ENCODE assay signal across 21 mouse cellular contexts in the genomic region with DNA sequence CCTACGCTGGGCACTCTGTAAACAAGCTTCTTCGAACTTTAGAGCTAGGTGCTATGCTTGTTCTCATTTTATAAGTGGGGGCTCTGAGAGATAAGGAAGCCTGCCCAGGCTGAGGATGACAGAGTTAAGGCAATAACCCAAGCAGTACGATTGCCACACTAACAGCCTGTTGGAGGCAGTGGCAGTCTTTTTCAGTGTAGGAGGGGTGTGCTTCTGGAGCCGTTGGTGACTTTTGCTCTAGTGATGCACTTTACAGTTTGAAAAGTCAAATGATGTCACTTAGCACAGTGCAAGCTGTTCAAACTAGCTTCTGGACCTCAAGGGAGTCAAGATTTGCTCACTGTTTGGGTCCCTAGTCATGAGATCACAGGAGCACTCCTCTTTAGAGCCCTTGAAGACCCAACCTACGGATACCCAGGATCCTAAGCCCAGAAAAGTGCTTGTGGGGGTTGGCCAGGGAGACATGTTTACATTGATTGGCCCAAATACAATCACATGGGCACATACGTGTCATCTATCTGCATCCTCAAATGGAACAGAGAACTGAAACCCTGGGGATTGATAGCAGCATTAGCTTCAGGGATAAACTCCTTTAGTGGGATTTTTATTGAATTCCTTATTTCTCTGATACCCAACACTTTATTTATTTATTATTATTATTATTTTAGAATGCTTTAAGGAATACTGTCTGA.
A peak's percentile ranks its signal among the peaks of the same experiment; 100 is the strongest.
DNase-seq lines count a peak whose midpoint lies in the region; ATAC-seq lines count a peak whose summit lies in the region.
"Had no signal": no experiment of that assay in that cellular context is flagged by ENCODE, and none has a peak within 500 bp of the region (broad histone marks: within the 10 kb centered on the region; RNA-seq: fewer than 3 reads in every experiment).

No protein-coding gene starts in this region.

- 68% methylated on average over 6 of the region's 6 CpGs for WGBS in heart, embryonic 10.5 days
- WGBS in heart, embryonic 12.5 days, result 64% methylated on average over 6 of the region's 6 CpGs
- 85% methylated on average over 6 of the region's 6 CpGs for WGBS in limb, embryonic 10.5 days
- WGBS in forebrain, embryonic 16.5 days, result 95% methylated on average over 6 of the region's 6 CpGs
- 92% methylated on average over 6 of the region's 6 CpGs for WGBS in forebrain, embryonic 12.5 days

- no peak overlapping the region for H3K4me2 ChIP-seq in heart, embryonic 12.5 days
- no peak overlapping the region for H3K4me2 ChIP-seq in forebrain, embryonic 16.5 days (ENCODE audit: low read length)
- H3K4me2 ChIP-seq in forebrain, embryonic 12.5 days, result no peak overlapping the region
- H3K4me2 ChIP-seq: heart, embryonic 15.5 days; hindbrain, embryonic 15.5 days; intestine, embryonic 15.5 days; limb, embryonic 13.5 days; midbrain, embryonic 11.5 days; neural tube, embryonic 15.5 days had no signal

- no peaks in the 10 kb centered on the region for H3K27me3 ChIP-seq in heart, embryonic 10.5 days (ENCODE audit: insufficient read depth, poor library complexity, severe bottlenecking)
- no peaks in the 10 kb centered on the region for H3K27me3 ChIP-seq in heart, embryonic 12.5 days (replicated peaks)
- no peaks in the 10 kb centered on the region for H3K27me3 ChIP-seq in limb, embryonic 10.5 days (ENCODE audit: low read depth, poor library complexity, severe bottlenecking)
- no peaks in the 10 kb centered on the region for H3K27me3 ChIP-seq in forebrain, embryonic 16.5 days (replicated peaks; ENCODE audit: control insufficient read depth, insufficient read depth, low read length)
- no peaks in the 10 kb centered on the region for H3K27me3 ChIP-seq in forebrain, embryonic 12.5 days
- H3K27me3 ChIP-seq: heart, embryonic 15.5 days; hindbrain, embryonic 15.5 days; intestine, embryonic 15.5 days; limb, embryonic 13.5 days; neural tube, embryonic 15.5 days had no signal

- no peak for ATAC-seq in heart, embryonic 12.5 days (ENCODE audit: insufficient number of reproducible peaks, low FRiP score)
- ATAC-seq in monocyte, adult 5-6 weeks (replicated peaks; ENCODE audit: insufficient number of reproducible peaks, low FRiP score, low TSS enrichment, poor library complexity, severe bottlenecking), result peak; percentile 55
- no peak for ATAC-seq in forebrain, embryonic 16.5 days
- no peak for ATAC-seq in forebrain, embryonic 12.5 days (ENCODE audit: low FRiP score)
- ATAC-seq: activated CD4-positive, CD25-positive, alpha-beta regulatory T cell, adult 4 months; forebrain, postnatal 0 days; intestine, embryonic 15.5 days had no signal

- DNase-seq in heart, embryonic 10.5 days (ENCODE audit: low spot score), result no peak
- DNase-seq in lung, postnatal 36 days, result peak; percentile 39
- no peak for DNase-seq in lung, postnatal 14 days
- DNase-seq in limb, embryonic 10.5 days (ENCODE audit: low spot score), result peak; percentile 15
- DNase-seq: adrenal gland, postnatal 14 days; B cell, adult 2 months; cerebellum, adult 9-10 months; forebrain, postnatal 0 days; kidney, postnatal 4 days; lung, adult 2 months had no signal

- no peaks in the 10 kb centered on the region for H3K9me3 ChIP-seq in heart, embryonic 10.5 days
- no peaks in the 10 kb centered on the region for H3K9me3 ChIP-seq in heart, embryonic 12.5 days (replicated peaks)
- no peaks in the 10 kb centered on the region for H3K9me3 ChIP-seq in limb, embryonic 10.5 days (replicated peaks)
- H3K9me3 ChIP-seq in forebrain, embryonic 16.5 days (ENCODE audit: control insufficient read depth, low read length), result no peaks in the 10 kb centered on the region
- no peaks in the 10 kb centered on the region for H3K9me3 ChIP-seq in forebrain, embryonic 12.5 days
- H3K9me3 ChIP-seq: heart, embryonic 15.5 days; hindbrain, embryonic 15.5 days; intestine, embryonic 15.5 days; limb, embryonic 13.5 days; neural tube, embryonic 15.5 days had no signal

- H3K9ac ChIP-seq in heart, embryonic 12.5 days, result no peak overlapping the region
- H3K9ac ChIP-seq in forebrain, embryonic 16.5 days (replicated peaks; ENCODE audit: low read depth, low read length), result no peak overlapping the region
- H3K9ac ChIP-seq in forebrain, embryonic 12.5 days, result no peak overlapping the region
- H3K9ac ChIP-seq: forebrain, postnatal 0 days; heart, embryonic 15.5 days; hindbrain, embryonic 15.5 days; intestine, embryonic 15.5 days; limb, embryonic 13.5 days; neural tube, embryonic 15.5 days had no signal

- no peak overlapping the region for H3K4me3 ChIP-seq in heart, embryonic 10.5 days
- no peak overlapping the region for H3K4me3 ChIP-seq in heart, embryonic 12.5 days
- no peak overlapping the region for H3K4me3 ChIP-seq in limb, embryonic 10.5 days
- H3K4me3 ChIP-seq in forebrain, embryonic 16.5 days (replicated peaks; ENCODE audit: low read length), result no peak overlapping the region
- no peak overlapping the region for H3K4me3 ChIP-seq in forebrain, embryonic 12.5 days (replicated peaks)
- H3K4me3 ChIP-seq: heart, embryonic 15.5 days; hindbrain, embryonic 15.5 days; intestine, embryonic 15.5 days; limb, embryonic 13.5 days; neural tube, embryonic 15.5 days had no signal

- H3K36me3 ChIP-seq in heart, embryonic 10.5 days, result no peaks in the 10 kb centered on the region
- no peaks in the 10 kb centered on the region for H3K36me3 ChIP-seq in heart, embryonic 12.5 days
- H3K36me3 ChIP-seq in limb, embryonic 10.5 days, result no peaks in the 10 kb centered on the region
- H3K36me3 ChIP-seq in forebrain, embryonic 16.5 days (ENCODE audit: control insufficient read depth, insufficient read depth), result no peaks in the 10 kb centered on the region
- H3K36me3 ChIP-seq in forebrain, embryonic 12.5 days (replicated peaks), result no peaks in the 10 kb centered on the region
- H3K36me3 ChIP-seq: heart, embryonic 15.5 days; hindbrain, embryonic 15.5 days; intestine, embryonic 15.5 days; limb, embryonic 13.5 days; neural tube, embryonic 15.5 days had no signal

- peaks cover 30% of the 10 kb centered on the region for H3K4me1 ChIP-seq in heart, embryonic 10.5 days
- H3K4me1 ChIP-seq in heart, embryonic 12.5 days (replicated peaks), result peaks cover 34% of the 10 kb centered on the region
- peaks cover 17% of the 10 kb centered on the region for H3K4me1 ChIP-seq in limb, embryonic 10.5 days
- H3K4me1 ChIP-seq in forebrain, embryonic 16.5 days (replicated peaks; ENCODE audit: control insufficient read depth, insufficient read depth, low read length), result peaks cover 6% of the 10 kb centered on the region; the same call in 1 of the 2 replicates
- peaks cover 18% of the 10 kb centered on the region for H3K4me1 ChIP-seq in forebrain, embryonic 12.5 days

- 0 out of 2 replicates have a peak overlapping the region, but pooled peaks have one; percentile 17 for H3K27ac ChIP-seq in heart, embryonic 10.5 days
- no peak overlapping the region for H3K27ac ChIP-seq in heart, embryonic 12.5 days (ENCODE audit: poor library complexity, severe bottlenecking)
- no peak overlapping the region for H3K27ac ChIP-seq in limb, embryonic 10.5 days
- no peak overlapping the region for H3K27ac ChIP-seq in forebrain, embryonic 16.5 days (ENCODE audit: low read length)
- no peak overlapping the region for H3K27ac ChIP-seq in forebrain, embryonic 12.5 days
- H3K27ac ChIP-seq: heart, embryonic 15.5 days; hindbrain, embryonic 15.5 days; intestine, embryonic 15.5 days; limb, embryonic 13.5 days; neural tube, embryonic 15.5 days had no signal

Comparison
In these comparisons a context has a peak if more than half of its experiments do, and no peak if none do; other contexts are left out.
1. DNase-seq: peak in lung, postnatal 36 days (single experiment) and limb, embryonic 10.5 days (single experiment); none in heart, embryonic 10.5 days (single experiment) and lung, postnatal 14 days (single experiment).